ENCODE assay signal across 8 mouse cellular contexts in genomic region chr7:16895000-16895399, GRCm38 (mm10). TPM values are rescaled to one million over a fixed set of nuclear protein-coding genes. Genes with fewer than 3 reads are reported as not detected.
DNase-seq lines count a peak whose midpoint lies in the region; ATAC-seq lines count a peak whose summit lies in the region.

No protein-coding gene starts in this region.

- H3K4me3 ChIP-seq in hindbrain, embryonic 12.5 days: peak overlapping the region; percentile 20
- H3K4me3 ChIP-seq in midbrain, embryonic 10.5 days: peak overlapping the region; percentile 45

- H3K9ac ChIP-seq in hindbrain, embryonic 12.5 days: 0 out of 2 replicates have a peak overlapping the region, but pooled peaks have one; percentile 55

- intact Hi-C loops in left cerebral cortex, postnatal 4 days (cut with DNase I): loop anchor here (10.0 kb wide), 1 partner anchor 150 kb away; no protein-coding TSS in a partner anchor

- no peaks in the 10 kb centered on the region for H3K9me3 ChIP-seq in hindbrain, embryonic 12.5 days (replicated peaks)
- H3K9me3 ChIP-seq in midbrain, embryonic 10.5 days (replicated peaks): no peaks in the 10 kb centered on the region

- H3K27me3 ChIP-seq in hindbrain, embryonic 12.5 days: peaks cover 27% of the 10 kb centered on the region
- peaks cover 51% of the 10 kb centered on the region for H3K27me3 ChIP-seq in midbrain, embryonic 10.5 days (ENCODE audit: low read depth, poor library complexity, severe bottlenecking)

- DNase-seq in layer of hippocampus, adult 18-20 months (ENCODE audit: low spot score in 2 of 2): peak; percentile 56 to 71
- DNase-seq in layer of hippocampus, adult 9-10 months (ENCODE audit: low spot score): no peak
- peak; percentile 89 for DNase-seq in cerebellum, adult 9-10 months
- peak; percentile 79 for DNase-seq in left cerebral cortex, postnatal 4 days
- peak; percentile 83 for DNase-seq in midbrain, embryonic 10.5 days (ENCODE audit: low spot score)
- peak; percentile 64 to 76 for DNase-seq in spleen, postnatal 10 days (ENCODE audit: low spot score in 2 of 2)

- peak overlapping the region; percentile 60 for H3K4me2 ChIP-seq in hindbrain, embryonic 12.5 days (replicated peaks)

- H3K27ac ChIP-seq in hindbrain, embryonic 12.5 days: peak overlapping the region; percentile 55
- H3K27ac ChIP-seq in midbrain, embryonic 10.5 days (replicated peaks): no peak overlapping the region

- H3K4me1 ChIP-seq in hindbrain, embryonic 12.5 days: peaks cover 50% of the 10 kb centered on the region
- peaks cover 54% of the 10 kb centered on the region for H3K4me1 ChIP-seq in midbrain, embryonic 10.5 days

- WGBS in hindbrain, embryonic 12.5 days: under 1% methylated on average over 24 of the region's 24 CpGs
- under 1% methylated on average over 24 of the region's 24 CpGs for WGBS in midbrain, embryonic 10.5 days

- no peaks in the 10 kb centered on the region for H3K36me3 ChIP-seq in hindbrain, embryonic 12.5 days
- no peaks in the 10 kb centered on the region for H3K36me3 ChIP-seq in midbrain, embryonic 10.5 days

- ATAC-seq in frontal cortex, adult (ENCODE audit: low TSS enrichment): peak; percentile 10
- ATAC-seq in hindbrain, embryonic 12.5 days (ENCODE audit: low FRiP score): peak; percentile 20

RNA-seq across cellular contexts. Expression of gene Gng8, which starts 3.4 kb away (rescaled TPM):
- total RNA-seq in layer of hippocampus, adult 18-20 months (2021): 1 to 10 TPM; 2.6 to 2.8 TPM
- 12.1 and 13.6 TPM in 2 replicates for polyA plus RNA-seq in hindbrain, embryonic 12.5 days (2016; fragmentation: Nextera tagmentation; extraction: Ambion mirVana)
- 1 to 10 TPM; 1.2 to 1.7 TPM for total RNA-seq in left cerebral cortex, postnatal 4 days (2021)
- 5.4 and 8.5 TPM in 2 replicates for polyA plus RNA-seq in midbrain, embryonic 10.5 days (2016; fragmentation: Nextera tagmentation; extraction: Ambion mirVana)

RNA-seq across cellular contexts. Expression of gene Ptgir, which starts 11.3 kb away (rescaled TPM):
- under 1 TPM in 1 of 2 experiments, not detected in 1; 0.10 TPM for total RNA-seq in layer of hippocampus, adult 18-20 months (2021)
- polyA plus RNA-seq in hindbrain, embryonic 12.5 days (2016; fragmentation: Nextera tagmentation; extraction: Ambion mirVana): 1.6 and 2.1 TPM in 2 replicates
- total RNA-seq in left cerebral cortex, postnatal 4 days (2021): not detected
- polyA plus RNA-seq in midbrain, embryonic 10.5 days (2016; fragmentation: Nextera tagmentation; extraction: Ambion mirVana): 0.17 and 0.56 TPM in 2 replicates

RNA-seq across cellular contexts. Expression of gene Dact3, which starts 19.9 kb away (rescaled TPM):
- total RNA-seq in layer of hippocampus, adult 18-20 months (2021): 100 to 1,000 TPM; 173 to 175 TPM
- 9.0 and 10.4 TPM in 2 replicates for polyA plus RNA-seq in hindbrain, embryonic 12.5 days (2016; fragmentation: Nextera tagmentation; extraction: Ambion mirVana)
- total RNA-seq in left cerebral cortex, postnatal 4 days (2021): 10 to 100 TPM; 57.6 to 61.8 TPM
- polyA plus RNA-seq in midbrain, embryonic 10.5 days (2016; fragmentation: Nextera tagmentation; extraction: Ambion mirVana): 1.9 and 2.2 TPM in 2 replicates

RNA-seq across cellular contexts. Expression of gene Calm3, which starts 28.9 kb away (rescaled TPM):
- 1,000 to 10,000 TPM; 2,132 to 2,161 TPM for total RNA-seq in layer of hippocampus, adult 18-20 months (2021)
- 185 and 210 TPM in 2 replicates for polyA plus RNA-seq in hindbrain, embryonic 12.5 days (2016; fragmentation: Nextera tagmentation; extraction: Ambion mirVana)
- total RNA-seq in left cerebral cortex, postnatal 4 days (2021): 1,000 to 10,000 TPM; 1,235 to 1,345 TPM
- polyA plus RNA-seq in midbrain, embryonic 10.5 days (2016; fragmentation: Nextera tagmentation; extraction: Ambion mirVana): 174 and 180 TPM in 2 replicates

RNA-seq across cellular contexts. Expression of gene Pnmal2, which starts 49.5 kb away (rescaled TPM):
- total RNA-seq in layer of hippocampus, adult 18-20 months (2021): 100 to 1,000 TPM; 370 to 415 TPM
- 55.6 and 60.3 TPM in 2 replicates for polyA plus RNA-seq in hindbrain, embryonic 12.5 days (2016; fragmentation: Nextera tagmentation; extraction: Ambion mirVana)
- total RNA-seq in left cerebral cortex, postnatal 4 days (2021): 100 to 1,000 TPM; 169 to 194 TPM
- polyA plus RNA-seq in midbrain, embryonic 10.5 days (2016; fragmentation: Nextera tagmentation; extraction: Ambion mirVana): 4.1 and 11.7 TPM in 2 replicates
